Mouse (Mus musculus) hindbrain, embryonic 10.5 days (tissue): ENCODE results near the gene Smagp. TPM values are rescaled to one million over a fixed set of nuclear protein-coding genes. Genes with fewer than 3 reads are reported as not detected.
"Not testable (repeated sequence)": the region's sequence is repeated elsewhere in the genome, so short reads cannot be mapped to it uniquely, and the experiment has no call there.

ENCODE experiments used
- DNase-seq: peaks from one replicate; pipeline ENCODE4 v3.0.0-alpha.2; 2017; ENCODE audit warnings: low spot score
- H3K27ac ChIP-seq: fragments of 300-500 bp; sonication (generic); 2 replicates; pipeline ENCODE4 v1.5.1; 2016; ENCODE audit warnings: mild to moderate bottlenecking, moderate library complexity
- H3K27me3 ChIP-seq: fragments of 300-500 bp; sonication (generic); 2 replicates; pipeline ENCODE4 v1.6.1; 2016; ENCODE audit warnings: mild to moderate bottlenecking; ENCODE audit not compliant: poor library complexity, insufficient read depth, severe bottlenecking
- H3K36me3 ChIP-seq: fragments of 300-500 bp; sonication (generic); 2 replicates; pipeline ENCODE4 v1.6.1; 2016; ENCODE audit warnings: mild to moderate bottlenecking, moderate library complexity
- H3K4me1 ChIP-seq: fragments of 300-500 bp; sonication (generic); replicated peaks from 2 replicates; pipeline ENCODE4 v1.6.1; 2016; ENCODE audit warnings: mild to moderate bottlenecking
- H3K4me3 ChIP-seq: fragments of 300-500 bp; sonication (generic); 2 replicates; pipeline ENCODE4 v1.5.1; 2016; ENCODE audit warnings: mild to moderate bottlenecking, moderate library complexity
- H3K9me3 ChIP-seq: fragments of 300-500 bp; sonication (generic); 2 replicates; pipeline ENCODE4 v1.6.1; 2016; ENCODE audit warnings: mild to moderate bottlenecking, moderate library complexity
- WGBS: fragments of 180-500 bp; shearing (Covaris S2); methylation state at CpG from one replicate; pipeline ENCODE4 v1.1.7; 2016; 5-methylcytosine and 5-hydroxymethylcytosine counted together
- polyA plus RNA-seq: library from polyadenylated mRNA; unstranded; fragments of >200 nt; fragmentation: Nextera tagmentation; extraction: Ambion mirVana; gene quantifications from 2 replicates; pipeline ENCODE4 v1.2.1, GENCODE M21; 2016

The Smagp gene
- polyA plus RNA-seq, 1 experiment from 2014 or later, result 5.7 TPM

DNA sequence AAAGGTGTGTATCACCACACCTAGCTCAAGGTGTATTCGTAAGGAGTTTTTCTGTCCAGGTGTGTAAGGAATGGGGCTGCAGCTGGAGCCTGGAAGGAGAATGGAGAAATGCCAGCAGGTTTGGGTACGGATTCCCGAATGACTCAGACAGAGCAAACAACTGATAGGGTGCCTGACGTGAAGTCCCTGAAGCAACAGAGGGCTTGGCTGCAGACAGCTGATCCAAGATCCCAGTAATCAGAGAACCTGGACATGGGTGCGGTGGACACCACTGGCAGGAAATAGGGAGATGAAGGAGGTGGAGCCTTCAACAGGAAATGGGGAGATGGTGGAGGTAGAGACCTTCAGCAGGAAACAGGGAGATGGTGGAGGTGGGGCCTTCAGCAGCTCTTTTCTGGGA is 4.4 kb downstream of the Smagp start:
- no peaks in the 10 kb centered on the region for H3K9me3 ChIP-seq
- no peaks in the 10 kb centered on the region for H3K36me3 ChIP-seq
- DNase-seq, result no peak
- peaks cover 70% of the 10 kb centered on the region for H3K27me3 ChIP-seq
- H3K4me1 ChIP-seq, result peaks cover 29% of the 10 kb centered on the region
- WGBS, result 88% methylated on average over 5 of the region's 5 CpGs
- no peak overlapping the region for H3K27ac ChIP-seq
- no peak overlapping the region for H3K4me3 ChIP-seq

DNA sequence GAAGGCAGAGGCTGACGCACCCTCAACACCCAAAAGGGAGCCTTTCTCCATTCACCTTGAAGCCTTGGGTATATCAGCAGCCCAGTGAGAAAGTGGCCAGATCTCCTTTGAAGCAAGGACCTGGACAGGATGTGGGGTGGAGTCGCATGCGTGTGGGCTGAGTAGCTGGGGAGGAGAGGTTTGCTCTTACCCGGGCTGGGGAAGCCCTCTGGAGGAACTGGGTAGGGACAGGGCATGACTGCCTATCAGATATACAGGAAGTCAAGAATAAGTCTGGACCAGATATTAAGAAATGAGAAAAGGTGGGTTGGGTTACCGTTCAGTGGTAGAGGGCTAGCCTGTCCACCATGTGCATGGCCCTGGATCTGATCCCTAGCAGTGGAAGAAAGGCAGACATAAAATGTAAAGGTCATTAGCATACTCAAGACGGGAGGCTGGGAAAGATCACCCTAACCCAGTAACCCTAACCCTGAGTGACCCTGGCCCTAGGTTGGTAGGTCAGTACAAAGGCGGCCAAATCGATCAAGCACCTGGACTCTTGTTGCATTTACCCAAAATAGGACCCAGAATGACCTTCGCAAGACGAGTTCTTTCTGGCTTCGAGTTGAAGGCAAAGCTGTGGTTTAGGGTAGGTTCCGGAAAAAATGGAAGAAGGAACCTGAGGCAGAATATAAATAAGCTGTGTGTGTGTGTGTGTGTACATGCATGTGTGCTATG is 5.1 kb downstream of the Smagp start:
- no peaks in the 10 kb centered on the region for H3K36me3 ChIP-seq
- DNase-seq, result no peak
- no peak overlapping the region for H3K27ac ChIP-seq
- no peak overlapping the region for H3K4me3 ChIP-seq
- 88% methylated on average over 12 of the region's 12 CpGs for WGBS
- H3K4me1 ChIP-seq, result peaks cover 22% of the 10 kb centered on the region
- peaks cover 63% of the 10 kb centered on the region for H3K27me3 ChIP-seq
- H3K9me3 ChIP-seq, result no peaks in the 10 kb centered on the region

DNA sequence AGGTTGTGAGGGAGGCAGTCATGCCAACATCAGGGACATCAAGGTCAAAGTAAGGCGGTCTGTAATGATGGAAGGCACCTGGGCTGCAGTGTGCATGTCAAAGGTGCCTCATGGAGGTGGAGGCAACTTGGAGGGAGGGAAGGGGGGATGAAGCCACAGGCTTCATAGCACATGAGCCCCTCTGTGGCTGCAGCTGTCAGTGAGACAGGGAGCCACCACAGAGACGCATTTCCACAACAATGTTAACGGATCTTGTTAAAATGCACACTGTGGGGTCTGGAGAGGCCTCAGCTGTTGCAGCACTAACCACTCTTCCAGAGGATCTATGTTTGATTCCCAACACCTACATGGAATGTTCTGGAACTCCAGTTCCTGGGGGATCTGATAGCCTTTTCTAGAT is 6.6 kb downstream of the Smagp start:
- Histone ChIP-seq H3K27ac (no peak overlapping the region), H3K9me3 (no peaks in the 10 kb centered on the region), H3K4me1 (peaks cover 13% of the 10 kb centered on the region), H3K4me3 (no peak overlapping the region), H3K36me3 (no peaks in the 10 kb centered on the region), H3K27me3 (peaks cover 48% of the 10 kb centered on the region)
- DNase-seq, result no peak
- WGBS, result 57% methylated on average over 3 of the region's 3 CpGs

- DNase-seq, result no peak
- WGBS, result 53% methylated on average over 7 of the region's 7 CpGs
Observed at GRCm38 (mm10) chr15:100628797-100629196, 7.9 kb downstream of the Smagp start.

DNA sequence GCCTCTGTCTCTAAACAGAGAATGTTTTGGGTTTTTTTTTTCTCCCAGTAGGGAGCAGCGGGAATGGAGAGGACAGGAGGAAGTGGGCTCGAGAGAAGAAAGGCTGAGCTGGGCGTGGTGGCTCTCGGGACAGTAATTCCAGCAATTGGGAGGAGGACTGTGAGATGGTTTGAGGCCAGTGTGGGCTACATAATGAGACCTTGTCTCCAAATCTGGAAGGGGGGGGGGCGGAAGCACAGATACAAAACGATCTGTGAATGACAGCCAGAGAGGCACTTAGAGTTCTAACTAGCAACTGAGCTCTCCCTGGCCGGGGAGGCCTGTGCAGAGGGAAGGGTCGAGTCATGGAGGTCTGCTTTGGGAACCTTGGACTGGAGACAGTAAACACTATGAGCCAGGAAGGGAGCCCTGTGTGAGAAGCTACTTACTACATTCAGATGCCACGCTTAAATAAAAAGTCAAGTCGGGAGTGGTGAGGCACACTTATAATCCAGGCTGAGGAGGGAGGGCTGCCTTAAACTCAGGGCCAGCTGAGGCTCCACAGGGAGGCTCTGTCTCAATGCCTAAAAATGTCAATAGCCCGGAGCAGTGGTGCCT is 8.9 kb downstream of the Smagp start:
- H3K9me3 ChIP-seq, result no peaks in the 10 kb centered on the region
- no peak for DNase-seq
- H3K4me1 ChIP-seq, result peaks cover 15% of the 10 kb centered on the region
- H3K4me3 ChIP-seq, result no peak overlapping the region
- H3K27ac ChIP-seq, result peak overlapping the region; percentile 56
- WGBS, result 5% methylated on average over 11 of the region's 11 CpGs
- H3K27me3 ChIP-seq, result peaks cover 27% of the 10 kb centered on the region
- no peaks in the 10 kb centered on the region for H3K36me3 ChIP-seq

More at GRCm38 (mm10) chr15:100628797-100629196, 7.9 kb downstream of the Smagp start:
- Histone ChIP-seq H3K27ac (no peak overlapping the region), H3K27me3 (peaks cover 37% of the 10 kb centered on the region), H3K36me3 (no peaks in the 10 kb centered on the region), H3K4me1 (peaks cover 15% of the 10 kb centered on the region), H3K4me3 (no peak overlapping the region), H3K9me3 (no peaks in the 10 kb centered on the region)

DNA sequence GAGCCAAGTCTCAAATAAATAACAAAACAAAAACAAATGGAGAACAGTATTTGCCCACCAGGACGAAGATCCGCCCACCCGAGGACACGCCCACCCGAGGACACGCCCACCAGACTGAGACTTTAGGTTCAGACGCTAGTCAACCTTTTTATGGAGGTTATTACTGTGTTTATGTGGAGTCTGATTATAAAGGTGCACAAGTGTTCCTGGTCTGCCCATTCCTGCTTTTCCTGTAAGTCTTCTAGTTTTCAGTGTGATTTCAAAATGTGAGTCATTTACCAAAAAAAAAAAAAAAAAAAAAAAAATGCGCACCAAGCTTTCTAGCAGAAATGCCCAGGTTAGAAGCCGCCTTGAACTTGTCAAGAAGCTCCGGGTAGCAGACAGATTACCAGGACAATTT is 9.5 kb downstream of the Smagp start:
- Histone ChIP-seq H3K36me3 (no peaks in the 10 kb centered on the region), H3K27me3 (peaks cover 22% of the 10 kb centered on the region), H3K4me3 (no peak overlapping the region), H3K9me3 (no peaks in the 10 kb centered on the region), H3K4me1 (peaks cover 15% of the 10 kb centered on the region), H3K27ac (no peak overlapping the region)
- no peak for DNase-seq
- 17% methylated on average over 10 of the region's 10 CpGs for WGBS

- Histone ChIP-seq H3K27me3 (peaks cover 13% of the 10 kb centered on the region), H3K27ac (no peak overlapping the region), H3K9me3 (no peaks in the 10 kb centered on the region), H3K36me3 (peaks cover 23% of the 10 kb centered on the region), H3K4me1 (peaks cover 15% of the 10 kb centered on the region), H3K4me3 (no peak overlapping the region)
- no peak for DNase-seq
- WGBS, result 88% methylated on average over 3 of the region's 3 CpGs
Observed at GRCm38 (mm10) chr15:100624435-100624834, 12.3 kb downstream of the Smagp start.

DNA sequence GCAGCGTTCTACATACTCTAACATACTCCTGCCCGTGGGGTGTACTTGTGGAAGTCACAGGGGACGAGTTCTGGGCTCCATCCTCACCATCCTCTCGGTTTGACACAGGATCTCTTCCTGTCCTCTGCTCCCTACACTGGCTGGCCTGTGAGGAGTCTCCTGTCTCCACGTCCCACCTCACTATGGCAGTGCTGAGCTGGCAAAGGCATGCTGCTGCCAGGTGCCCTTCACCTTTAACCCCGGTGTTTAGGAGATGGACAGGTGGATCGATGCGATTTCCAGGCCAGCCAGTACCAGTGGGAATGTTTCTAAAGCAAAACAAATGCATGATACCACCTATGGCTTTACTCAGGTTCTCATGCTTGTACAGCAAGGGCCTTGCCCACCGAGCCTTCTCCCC is 13.0 kb downstream of the Smagp start:
- WGBS, result 89% methylated on average over 9 of the region's 9 CpGs
- DNase-seq, result no peak
- Histone ChIP-seq H3K36me3 (peaks cover 30% of the 10 kb centered on the region), H3K9me3 (no peaks in the 10 kb centered on the region), H3K27me3 (peaks cover 8% of the 10 kb centered on the region), H3K4me3 (no peak overlapping the region), H3K27ac (no peak overlapping the region), H3K4me1 (peaks cover 15% of the 10 kb centered on the region)

DNA sequence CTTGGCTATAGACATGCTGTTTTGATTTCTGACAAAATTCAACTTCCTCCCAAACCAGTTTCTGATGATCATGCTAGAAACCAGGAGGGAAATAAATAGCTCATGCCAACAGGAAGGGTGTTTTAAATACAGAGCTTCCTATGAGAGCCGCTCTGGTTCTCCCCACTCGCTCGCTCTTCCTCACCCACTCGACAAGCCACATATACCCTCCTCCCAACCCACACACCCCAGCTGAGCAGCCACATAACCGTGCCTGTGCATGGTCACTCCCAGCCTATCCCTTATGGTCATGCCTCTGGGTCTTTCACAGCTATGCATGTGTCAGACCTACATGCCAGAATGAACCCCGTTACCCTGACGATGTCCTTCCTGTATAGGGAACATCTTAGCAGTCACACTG is 14.6 kb downstream of the Smagp start:
- no peak overlapping the region for H3K27ac ChIP-seq

GRCm38 (mm10) chr15:100621671-100622070 is 15.1 kb downstream of the Smagp start:
- H3K4me3 ChIP-seq, DNase-seq, H3K27me3 ChIP-seq, H3K27ac ChIP-seq, H3K4me1 ChIP-seq, H3K9me3 ChIP-seq: not testable (repeated sequence)
- WGBS, result 77% methylated on average over 9 of the region's 9 CpGs
- peaks cover 48% of the 10 kb centered on the region for H3K36me3 ChIP-seq

More for the DNA sequence above, 14.6 kb downstream of the Smagp start:
- 91% methylated on average over 7 of the region's 7 CpGs for WGBS
- Histone ChIP-seq H3K4me1 (0 out of 2 replicates have a peak, but pooled peaks cover 4% of the 10 kb centered on the region), H3K9me3 (no peaks in the 10 kb centered on the region), H3K36me3 (peaks cover 45% of the 10 kb centered on the region), H3K4me3 (no peak overlapping the region), H3K27me3 (no peaks in the 10 kb centered on the region)
- no peak for DNase-seq

DNA sequence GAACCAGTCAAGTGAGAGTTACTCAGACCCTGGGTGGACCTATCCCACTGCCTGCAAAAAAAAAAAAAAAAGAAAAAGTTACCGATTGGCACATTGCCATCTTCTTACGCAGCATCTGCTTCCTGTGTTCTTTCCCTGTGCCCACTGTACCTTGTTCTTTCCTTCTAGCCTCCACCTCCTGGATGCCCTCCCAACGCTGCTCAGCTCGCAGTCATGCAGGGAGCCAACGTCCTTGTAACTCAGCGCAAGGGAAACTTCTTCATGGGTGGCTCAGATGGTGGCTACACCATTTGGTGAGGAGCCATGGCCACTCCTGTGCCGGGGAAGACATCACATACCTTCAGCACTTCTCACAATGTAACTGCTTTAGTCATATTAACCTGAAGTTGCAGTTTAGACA is 17.5 kb downstream of the Smagp start:
- peaks cover 48% of the 10 kb centered on the region for H3K36me3 ChIP-seq
- peaks cover 22% of the 10 kb centered on the region for H3K4me1 ChIP-seq
- no peaks in the 10 kb centered on the region for H3K9me3 ChIP-seq
- no peak for DNase-seq
- 90% methylated on average over 7 of the region's 7 CpGs for WGBS
- H3K4me3 ChIP-seq, result no peak overlapping the region
- no peak overlapping the region for H3K27ac ChIP-seq
- peaks cover 3% of the 10 kb centered on the region; the same call in 1 of the 2 replicates for H3K27me3 ChIP-seq

DNA sequence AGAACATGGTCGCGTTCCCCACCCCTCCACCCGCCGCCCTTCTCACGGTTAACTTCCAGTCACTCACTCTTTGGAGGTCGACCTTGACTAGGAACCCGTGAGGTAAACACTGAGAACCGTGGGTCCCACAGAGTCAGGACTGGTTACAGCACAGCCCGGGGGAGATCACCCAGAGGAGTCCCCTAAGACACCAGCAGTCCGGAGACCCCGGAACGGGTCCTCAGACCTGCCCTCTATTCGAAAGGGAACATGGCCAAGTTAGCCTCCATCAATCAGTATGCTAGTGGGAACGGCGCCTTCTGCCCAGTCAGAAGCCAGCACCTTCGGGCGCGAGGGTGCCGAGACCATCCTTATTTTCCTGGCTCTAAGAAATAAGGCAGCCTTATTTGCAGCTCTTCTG is 20.5 kb downstream of the Smagp start:
- 2% methylated on average over 19 of the region's 19 CpGs for WGBS
- H3K27ac ChIP-seq, result peak overlapping the region; percentile 97
- H3K36me3 ChIP-seq, result peaks cover 43% of the 10 kb centered on the region
- no peak for DNase-seq
- peaks cover 32% of the 10 kb centered on the region for H3K4me1 ChIP-seq
- peaks cover 19% of the 10 kb centered on the region for H3K27me3 ChIP-seq
- H3K9me3 ChIP-seq, result no peaks in the 10 kb centered on the region
- H3K4me3 ChIP-seq, result peak overlapping the region; percentile 93

DNA sequence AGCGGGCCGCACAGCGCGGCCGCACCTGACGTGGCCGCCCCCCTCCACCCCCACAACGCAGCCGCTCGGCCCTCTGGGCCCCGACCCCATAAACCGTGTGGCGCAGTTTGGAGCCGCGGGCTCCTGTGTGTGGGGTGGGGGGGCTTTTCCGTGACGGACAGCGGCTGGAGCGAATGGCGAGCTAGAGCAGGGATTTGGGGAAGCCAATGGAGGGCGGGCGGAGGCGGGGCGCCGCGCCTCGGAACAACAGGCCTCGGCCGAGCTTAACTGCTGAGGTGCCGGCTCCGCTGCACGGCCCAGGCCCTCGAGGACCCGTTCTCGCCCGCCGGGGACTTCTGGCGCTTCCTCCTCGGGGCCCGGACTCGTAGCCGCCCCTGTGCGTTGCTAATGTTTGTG is 20.9 kb downstream of the Smagp start:
- peak; percentile 90 for DNase-seq
- Histone ChIP-seq H3K9me3 (no peaks in the 10 kb centered on the region), H3K27me3 (peaks cover 23% of the 10 kb centered on the region), H3K36me3 (peaks cover 39% of the 10 kb centered on the region), H3K4me1 (peaks cover 32% of the 10 kb centered on the region), H3K4me3 (peak overlapping the region; percentile 93), H3K27ac (peak overlapping the region; percentile 97)
- under 1% methylated on average over 41 of the region's 43 CpGs for WGBS
